Mouse (Mus musculus): ENCODE results near the gene Fmod. TPM values are rescaled to one million over a fixed set of nuclear protein-coding genes. Genes with fewer than 3 reads are reported as not detected.

Gene Fmod
- total and polyA plus RNA-seq, 3 experiments: not detected

DNA sequence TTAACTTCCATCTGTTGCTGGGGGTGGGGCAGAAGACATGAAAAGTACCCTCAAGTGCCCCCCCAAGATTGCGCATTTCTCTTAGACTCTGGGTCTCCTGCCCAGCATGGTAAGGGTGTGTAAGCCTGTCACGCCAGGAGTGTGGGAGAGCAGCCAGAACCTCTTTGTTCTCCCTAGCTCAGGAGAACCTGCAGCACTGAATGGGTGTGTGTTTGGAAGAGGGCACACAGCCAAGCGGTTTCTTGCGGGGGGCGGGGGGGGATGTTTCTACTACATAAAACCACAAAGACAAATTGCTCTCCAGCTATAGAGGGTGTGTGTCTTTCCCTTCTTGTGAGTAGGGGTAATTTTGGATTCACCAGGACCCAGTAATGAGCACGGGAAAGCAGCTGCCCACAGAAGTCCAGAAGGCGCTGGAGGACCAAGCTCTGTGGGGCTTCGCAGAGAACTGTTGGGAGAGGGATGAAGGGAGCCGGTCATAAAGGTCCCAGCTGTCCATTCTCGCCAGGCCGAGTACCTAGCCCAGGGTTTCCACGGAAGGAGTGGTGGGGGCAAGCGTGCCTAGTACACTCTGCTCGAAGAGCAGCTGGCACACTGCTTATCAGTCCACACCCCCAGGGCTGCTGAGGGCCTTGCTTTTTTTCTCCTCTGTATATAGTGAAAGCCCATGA lies 59.3 kb downstream of the Fmod start:
- H3K9ac ChIP-seq (ENCODE audit: insufficient read depth, low read depth): no peak overlapping the region
- no peak overlapping the region for H3K27ac ChIP-seq (ENCODE audit: insufficient read depth, low read depth)
- H3K79me2 ChIP-seq (replicated peaks; ENCODE audit: control insufficient read depth, extremely low read depth, insufficient read depth, poor library complexity, severe bottlenecking): no peaks in the 10 kb centered on the region
- H3K4me2 ChIP-seq (ENCODE audit: insufficient read depth, low read depth, poor library complexity, severe bottlenecking): no peak overlapping the region
- peaks cover 22 to 50% of the 10 kb centered on the region in 2 experiments for H3K4me1 ChIP-seq (ENCODE audit: control insufficient read depth in 1 of 2, insufficient read depth in 2 of 2)
- in situ Hi-C loops (cut with MboI; ENCODE audit: low pct_ligation_motif_present, low pct_unique_long_range_greater_than_20kb, low sequenced_read_pairs) (no loop called here), dilution Hi-C loops (cut with MboI; ENCODE audit: extremely low pct_ligation_motif_present, extremely low pct_unique_long_range_greater_than_20kb, low sequenced_read_pairs) (no loop called here)
- no peaks in the 10 kb centered on the region for H3K9me3 ChIP-seq (replicated peaks; ENCODE audit: low read length)
- H3K27me3 ChIP-seq (replicated peaks): peaks cover 56% of the 10 kb centered on the region
- no peak overlapping the region for H3K4me3 ChIP-seq (replicated peaks in 1 of 3; ENCODE audit: low read depth in 2 of 3, low read length in 2 of 3, poor library complexity in 1 of 3)
- DNase-seq (ENCODE audit: extremely low read depth): no peak
- TF ChIP-seq MEF2A (IDR thresholded peaks at IDR 0.05; ENCODE audit: borderline replicate concordance, low read depth, low read length) (no peak), E2F4 (IDR thresholded peaks at IDR 0.05; ENCODE audit: insufficient replicate concordance, low read depth, low read length) (no peak), USF2 (conservative IDR thresholded peaks at IDR 0.05; ENCODE audit: low read depth, low read length) (no peak), ZNF384 (IDR thresholded peaks at IDR 0.05; ENCODE audit: low read depth, low read length) (no peak), PAX5 (IDR thresholded peaks at IDR 0.05; ENCODE audit: low read length) (no peak), CHD1 (IDR thresholded peaks at IDR 0.05; ENCODE audit: low read depth, low read length) (no peak), TBP (conservative IDR thresholded peaks at IDR 0.05; ENCODE audit: low read depth, low read length) (no peak), KAT2A (IDR thresholded peaks at IDR 0.05; ENCODE audit: insufficient replicate concordance, low read length) (no peak), UBTF (IDR thresholded peaks at IDR 0.05; ENCODE audit: low read depth, low read length) (no peak), EP300 (IDR thresholded peaks at IDR 0.05; ENCODE audit: low read length) (no peak), ELF1 (IDR thresholded peaks at IDR 0.05; ENCODE audit: low read depth, low read length) (no peak), JUND (conservative IDR thresholded peaks at IDR 0.05; ENCODE audit: low read depth, low read length) (no peak), CHD2 (IDR thresholded peaks at IDR 0.05; ENCODE audit: low read length) (no peak), HCFC1 (IDR thresholded peaks at IDR 0.05; ENCODE audit: low read depth, low read length) (no peak), SIN3A (IDR thresholded peaks at IDR 0.05; ENCODE audit: low read length) (no peak), MYC (IDR thresholded peaks at IDR 0.05; ENCODE audit: low read depth, low read length) (no peak), CTCF (conservative IDR thresholded peaks at IDR 0.05 in 1 of 2, IDR thresholded peaks at IDR 0.05 in 1 of 2; ENCODE audit: low read depth in 2 of 2, low read length in 2 of 2) (no peak)
- no peaks in the 10 kb centered on the region for H3K36me3 ChIP-seq (replicated peaks in 1 of 2; ENCODE audit: control insufficient read depth in 1 of 2, insufficient read depth in 1 of 2, low read length in 1 of 2)

- no peaks in the 10 kb centered on the region for H3K9me3 ChIP-seq (replicated peaks; ENCODE audit: low read length)
- peaks cover 56% of the 10 kb centered on the region for H3K27me3 ChIP-seq (replicated peaks)
- H3K79me2 ChIP-seq (replicated peaks; ENCODE audit: control insufficient read depth, extremely low read depth, insufficient read depth, poor library complexity, severe bottlenecking): no peaks in the 10 kb centered on the region
- dilution Hi-C loops (cut with MboI; ENCODE audit: extremely low pct_ligation_motif_present, extremely low pct_unique_long_range_greater_than_20kb, low sequenced_read_pairs) (no loop called here), in situ Hi-C loops (cut with MboI; ENCODE audit: low pct_ligation_motif_present, low pct_unique_long_range_greater_than_20kb, low sequenced_read_pairs) (no loop called here)
- no peak overlapping the region for H3K4me2 ChIP-seq (ENCODE audit: insufficient read depth, low read depth, poor library complexity, severe bottlenecking)
- TF ChIP-seq TCF12 (IDR thresholded peaks at IDR 0.05; ENCODE audit: low read depth, low read length) (no peak), NELFE (IDR thresholded peaks at IDR 0.05; ENCODE audit: low read depth, low read length) (no peak), GABPA (IDR thresholded peaks at IDR 0.05; ENCODE audit: insufficient replicate concordance, low read depth, low read length) (no peak), USF1 (IDR thresholded peaks at IDR 0.05; ENCODE audit: low read depth, low read length) (no peak), IRF4 (IDR thresholded peaks at IDR 0.05; ENCODE audit: low read depth, low read length) (no peak)
- DNase-seq (ENCODE audit: extremely low read depth): no peak
- no peak overlapping the region for H3K9ac ChIP-seq (ENCODE audit: insufficient read depth, low read depth)
- no peaks in the 10 kb centered on the region for H3K36me3 ChIP-seq (replicated peaks in 1 of 2; ENCODE audit: control insufficient read depth in 1 of 2, insufficient read depth in 1 of 2, low read length in 1 of 2)
- no peak overlapping the region for H3K4me3 ChIP-seq (replicated peaks in 1 of 3; ENCODE audit: low read depth in 2 of 3, low read length in 2 of 3, poor library complexity in 1 of 3)
- no peak overlapping the region for H3K27ac ChIP-seq (ENCODE audit: insufficient read depth, low read depth)
- H3K4me1 ChIP-seq (ENCODE audit: control insufficient read depth in 1 of 2, insufficient read depth in 2 of 2): peaks cover 19 to 48% of the 10 kb centered on the region in 2 experiments
Observed at GRCm38 (mm10) chr1:134097080-134097855, 60.2 kb downstream of the Fmod start.
